Mouse (Mus musculus) left cerebral cortex, adult 2 months (tissue): ENCODE measurements around the gene Tmem132d. TPM values are rescaled to one million over a fixed set of nuclear protein-coding genes. Genes with fewer than 3 reads are reported as not detected.

Experiments
- DNase-seq, 2 experiments: peaks; one replicate each; pipeline ENCODE4 v3.0.0; 2021 to 2022; ENCODE audit warnings: low spot score in 2 of 2, mixed read lengths in 1 of 2; ENCODE audit errors: extremely low spot score in 1 of 2
- H3K27ac ChIP-seq: fragments of 200-600 bp; 2 replicates; pipeline ENCODE4 v1.8.1; 2022
- H3K4me3 ChIP-seq: fragments of 200-600 bp; 2 replicates; pipeline ENCODE4 v1.8.1; 2022
- CTCF ChIP-seq: fragments of 200-600 bp; IDR thresholded peaks from 2 replicates; pipeline ENCODE4 v1.8.1; 2022; ENCODE audit warnings: antibody characterized with exemption, mild to moderate bottlenecking, moderate library complexity
- intact Hi-C: fragments of 180-260 bp; cut with DNase I; formaldehyde crosslinking; loops from one replicate; pipeline ENCODE4 v1.15.1; 2025
- total RNA-seq, 2 experiments: library from RNA; stranded (reverse); gene quantifications; 2 replicates each; pipeline ENCODE4 v1.2.3; 2021

The Tmem132d gene
- total RNA-seq, 2 experiments from 2014 or later: 57.7 to 59.9 TPM

DNA sequence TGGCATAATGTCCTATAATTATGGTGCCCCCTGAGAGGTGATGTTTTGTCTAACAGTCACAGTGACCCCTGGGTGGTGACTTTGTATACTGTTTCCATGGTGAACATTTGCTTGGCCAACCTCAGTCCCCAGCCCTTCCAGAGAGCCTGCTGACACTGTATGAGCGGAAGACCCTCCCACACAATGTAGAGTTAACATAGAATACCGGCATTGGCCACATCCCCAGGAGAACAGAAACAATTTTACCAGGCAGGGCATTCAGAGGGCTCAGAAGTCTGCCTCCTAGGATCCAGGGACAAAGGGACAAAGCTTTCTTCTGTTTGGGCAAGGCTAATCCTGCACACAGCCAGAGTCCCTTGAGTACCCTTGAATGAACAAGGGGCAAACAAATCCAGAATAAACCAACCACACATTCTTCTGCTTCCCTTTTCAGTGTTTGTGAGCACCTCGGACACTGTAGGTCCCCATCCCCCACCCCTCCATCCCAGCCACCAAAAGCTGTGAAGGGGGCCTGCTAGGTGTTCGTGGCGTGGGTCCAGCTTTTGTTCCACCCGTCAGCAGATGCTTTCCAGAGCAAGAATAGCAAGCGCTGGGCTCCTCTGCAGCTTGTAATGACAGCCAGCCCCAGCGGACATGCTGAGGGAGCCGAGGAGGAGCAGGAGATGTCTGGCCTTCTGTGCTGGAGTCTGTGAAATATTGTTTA lies 228.8 kb downstream of the Tmem132d start:
- no peak overlapping the region for H3K4me3 ChIP-seq
- H3K27ac ChIP-seq: peak overlapping the region; percentile 58
- no peak for TF ChIP-seq CTCF
- peak in 1 of 2 experiments; percentile 35 for DNase-seq
- intact Hi-C loops: no loop called here

DNA sequence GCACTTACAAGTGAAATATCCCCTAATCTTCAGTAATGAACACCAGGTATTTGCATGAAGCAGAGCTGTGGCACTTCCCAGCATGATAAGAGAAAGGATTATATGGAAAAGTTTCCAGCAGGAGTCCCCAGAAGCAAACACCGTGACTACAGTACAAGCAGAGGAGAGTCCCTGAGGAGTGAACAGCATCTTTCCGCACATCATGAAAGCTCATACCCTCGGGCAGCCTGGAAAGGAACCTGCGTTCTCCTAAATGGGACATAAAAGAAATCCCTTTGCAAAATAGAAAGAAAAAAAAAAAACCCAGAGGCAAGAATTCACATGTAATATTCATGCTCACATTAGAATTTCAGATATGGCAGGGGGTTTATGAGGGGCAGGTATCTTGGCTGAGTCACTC lies 238.8 kb downstream of the Tmem132d start:
- Histone ChIP-seq H3K27ac (no peak overlapping the region), H3K4me3 (no peak overlapping the region)
- intact Hi-C loops: no loop called here
- no peak for TF ChIP-seq CTCF
- DNase-seq: no peak

DNA sequence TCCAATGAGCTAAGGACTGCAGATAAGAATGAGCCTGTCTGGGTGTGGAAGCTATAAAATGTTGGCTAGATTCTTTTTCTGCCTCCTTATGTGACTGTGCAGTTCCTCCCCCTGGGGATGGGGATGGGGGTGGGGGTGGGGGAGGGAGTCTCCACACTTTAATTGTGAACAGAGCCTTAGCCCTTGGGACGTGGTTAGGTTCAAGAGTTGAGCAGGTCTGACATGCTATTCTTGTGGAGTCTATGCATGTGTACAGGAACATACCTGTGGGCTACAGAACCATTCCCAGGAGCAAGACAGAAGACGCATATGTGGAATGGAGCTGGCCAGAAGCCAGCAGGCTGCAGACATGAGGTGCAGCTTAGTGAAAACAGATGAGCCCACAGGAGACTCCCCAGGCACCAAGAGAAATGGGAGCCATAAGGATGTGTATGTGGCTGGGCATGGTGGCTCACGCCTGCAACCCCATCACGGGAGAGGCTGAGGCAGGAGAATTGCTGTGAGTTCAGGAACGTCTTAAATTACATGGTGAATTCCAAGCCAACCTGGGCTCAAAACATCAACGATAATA lies 240.3 kb downstream of the Tmem132d start:
- no peak for TF ChIP-seq CTCF
- intact Hi-C loops: no loop called here
- DNase-seq: no peak
- H3K27ac ChIP-seq: no peak overlapping the region
- H3K4me3 ChIP-seq: no peak overlapping the region

DNA sequence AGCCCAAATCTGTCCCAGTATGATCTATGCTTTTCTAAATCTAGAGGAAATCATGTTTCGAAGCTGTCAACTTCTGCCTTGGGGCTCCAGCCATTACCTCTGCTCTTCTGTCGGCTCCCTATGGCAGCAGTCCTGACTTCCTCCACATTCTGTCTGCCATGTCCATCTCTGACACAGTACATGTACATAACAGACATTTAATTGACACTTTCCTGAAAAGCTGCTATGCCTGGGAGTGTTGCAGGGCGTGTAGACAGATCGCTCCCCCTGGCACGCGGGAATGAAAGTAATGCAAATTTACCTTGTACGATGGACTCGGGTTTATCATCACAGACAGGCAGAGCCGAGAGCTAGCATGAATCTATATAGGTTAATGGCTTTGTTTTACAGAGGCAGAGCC lies 241.2 kb downstream of the Tmem132d start:
- Histone ChIP-seq H3K4me3 (no peak overlapping the region), H3K27ac (no peak overlapping the region)
- no peak for DNase-seq
- intact Hi-C loops: no loop called here
- no peak for TF ChIP-seq CTCF

DNA sequence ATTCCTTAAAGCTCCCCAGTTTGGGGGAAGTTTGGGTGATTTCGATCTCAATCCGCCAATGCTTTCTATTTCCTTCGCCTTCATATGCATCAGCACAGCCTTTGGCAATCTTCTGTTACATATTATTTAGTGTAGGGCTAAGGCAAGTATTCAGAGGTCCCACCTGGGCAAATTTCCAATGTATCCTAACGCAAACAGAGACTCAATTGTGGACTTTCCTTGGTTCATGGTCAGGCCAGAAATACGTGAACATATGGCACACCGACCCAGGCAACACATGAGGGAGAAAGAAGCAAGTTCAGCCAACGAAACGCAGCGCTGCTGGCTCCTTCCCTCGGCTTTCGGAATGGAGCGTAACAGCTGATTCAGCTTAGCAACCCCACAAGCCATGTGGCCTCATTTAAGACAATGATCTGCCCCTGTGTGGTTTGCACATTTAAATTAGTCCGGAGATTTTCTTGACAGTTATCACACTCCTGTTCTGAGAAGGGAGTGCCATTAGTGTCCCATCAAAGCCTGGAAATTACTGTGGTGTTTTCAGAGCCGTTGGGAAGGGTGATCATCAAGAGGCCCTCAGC lies 242.5 kb downstream of the Tmem132d start:
- intact Hi-C loops: no loop called here
- no peak for TF ChIP-seq CTCF
- no peak for DNase-seq
- Histone ChIP-seq H3K4me3 (no peak overlapping the region), H3K27ac (no peak overlapping the region)

DNA sequence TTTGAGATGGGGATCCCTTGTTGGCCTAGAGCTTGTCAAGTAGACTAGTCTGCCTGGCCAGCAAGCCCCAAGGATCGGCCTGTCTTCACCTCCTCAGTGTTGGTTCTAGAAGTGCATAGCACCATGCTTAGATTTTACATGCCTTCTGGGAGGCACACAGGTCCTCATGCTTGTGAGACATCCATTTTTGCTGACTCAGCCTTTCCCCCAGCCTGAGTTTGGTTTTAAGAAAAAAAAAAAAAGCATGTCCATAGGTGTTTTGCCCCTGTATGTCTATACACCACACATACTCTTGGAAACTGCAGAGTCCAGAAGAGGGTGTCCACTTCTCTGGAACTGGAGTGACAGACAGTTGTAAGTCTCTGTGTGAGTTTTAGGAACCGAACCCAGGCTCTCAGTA lies 256.6 kb downstream of the Tmem132d start:
- Histone ChIP-seq H3K4me3 (no peak overlapping the region), H3K27ac (no peak overlapping the region)
- no peak for TF ChIP-seq CTCF
- no peak for DNase-seq
- intact Hi-C loops: no loop called here

DNA sequence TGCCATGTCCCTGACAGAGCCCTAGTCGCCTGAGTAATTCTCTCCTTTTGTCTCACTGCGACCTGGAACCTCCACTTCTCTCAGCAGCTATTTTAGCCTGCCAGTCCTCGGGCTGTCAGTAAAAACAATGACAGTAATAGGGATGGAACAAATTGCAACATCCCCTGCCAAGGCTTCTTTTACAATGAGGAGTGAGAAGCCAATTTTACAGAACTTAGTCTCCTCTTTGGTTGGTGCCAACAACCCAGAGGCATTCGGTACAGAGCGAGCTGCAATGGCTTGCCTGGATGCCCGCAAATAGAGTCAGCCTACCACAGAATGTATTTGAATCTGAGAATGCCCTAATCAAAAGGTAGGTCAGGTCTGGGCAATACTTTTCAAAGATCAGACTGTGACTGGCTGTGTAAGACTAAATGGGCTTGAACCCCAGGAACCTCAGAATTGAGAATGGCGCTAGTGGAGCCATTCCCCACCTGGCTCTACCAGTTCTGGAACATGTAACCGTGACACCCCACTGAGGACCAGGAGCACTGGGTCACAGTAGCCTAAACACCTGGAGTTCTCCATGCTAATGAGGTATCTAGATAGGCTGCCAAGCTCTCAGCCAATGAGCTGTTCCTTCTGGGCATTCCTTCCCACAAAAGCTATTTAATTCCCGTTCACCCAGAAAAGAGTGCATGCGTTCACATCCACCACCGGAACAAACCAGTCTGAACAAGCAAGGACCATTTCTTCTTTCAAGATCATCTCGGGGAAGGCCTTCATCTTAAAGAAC lies 273.8 kb downstream of the Tmem132d start:
- DNase-seq: no peak
- no peak overlapping the region for H3K4me3 ChIP-seq
- TF ChIP-seq CTCF: no peak
- no peak overlapping the region for H3K27ac ChIP-seq
- intact Hi-C loops: no loop called here

DNA sequence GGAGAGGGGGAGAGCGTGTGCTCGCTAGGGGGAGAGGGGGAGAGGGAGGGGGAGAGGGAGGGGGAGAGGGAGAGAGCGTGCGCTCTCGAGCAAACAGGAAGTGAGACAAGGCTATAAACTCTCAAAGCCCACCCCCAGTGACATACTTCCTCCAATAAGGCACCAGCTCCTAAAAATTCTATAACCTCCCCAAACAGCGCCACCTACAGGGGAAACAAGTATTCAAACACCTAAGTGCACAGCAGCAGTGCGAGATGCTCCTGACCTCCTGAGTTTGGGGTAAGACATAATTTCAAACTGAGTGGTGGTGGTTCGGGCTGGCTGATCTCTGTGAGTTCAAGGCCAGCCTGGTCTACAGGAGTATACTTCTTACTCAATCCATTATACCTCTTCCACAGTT lies 281.4 kb downstream of the Tmem132d start:
- no peak; the same call in none of the 2 replicates for TF ChIP-seq CTCF
- intact Hi-C loops: no loop called here
- DNase-seq: no peak

DNA sequence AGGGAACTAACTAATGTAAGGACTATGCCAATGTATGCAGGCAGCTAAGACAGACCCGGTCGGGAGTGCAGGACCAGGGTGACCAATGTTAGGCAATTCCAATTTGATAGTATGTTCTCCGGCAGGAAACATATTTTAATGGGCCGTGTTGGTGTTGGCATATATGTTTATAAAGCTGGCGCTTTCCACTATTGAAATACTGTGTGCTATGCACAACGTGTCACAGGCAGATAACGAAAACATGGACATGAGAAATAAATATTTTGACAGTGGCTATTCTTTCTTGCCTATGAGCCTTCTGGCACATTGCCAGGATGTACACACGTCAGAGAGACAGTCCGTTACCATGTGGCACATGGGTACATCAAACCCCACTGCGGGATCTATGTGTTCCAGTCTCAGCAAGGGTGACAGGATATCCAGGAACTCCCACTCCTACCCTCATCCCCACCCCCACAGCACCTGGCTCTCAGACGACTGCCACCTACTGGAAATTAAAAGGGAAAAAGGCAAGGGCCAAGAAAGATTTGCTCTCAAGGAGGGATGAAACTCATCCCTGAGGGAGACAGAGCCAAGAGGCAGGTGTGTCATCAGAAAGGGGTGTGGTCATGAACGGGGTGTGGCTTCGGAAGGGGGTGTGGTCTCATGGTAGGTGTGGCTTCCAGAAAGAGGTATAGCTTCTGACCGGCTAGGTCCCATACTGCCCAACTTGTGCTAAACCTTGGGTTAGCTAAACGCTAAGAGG lies 285.8 kb downstream of the Tmem132d start:
- DNase-seq: no peak
- H3K4me3 ChIP-seq: no peak overlapping the region
- H3K27ac ChIP-seq: no peak overlapping the region
- intact Hi-C loops: loop anchor here (5.0 kb wide), 2 partner anchors 120 to 285 kb away; partner anchors contain the start of gene Tmem132d
- no peak; the same call in 1 of the 2 replicates for TF ChIP-seq CTCF

More for the DNA sequence above, 281.4 kb downstream of the Tmem132d start:
- no peak overlapping the region for H3K4me3 ChIP-seq
- no peak overlapping the region for H3K27ac ChIP-seq

DNA sequence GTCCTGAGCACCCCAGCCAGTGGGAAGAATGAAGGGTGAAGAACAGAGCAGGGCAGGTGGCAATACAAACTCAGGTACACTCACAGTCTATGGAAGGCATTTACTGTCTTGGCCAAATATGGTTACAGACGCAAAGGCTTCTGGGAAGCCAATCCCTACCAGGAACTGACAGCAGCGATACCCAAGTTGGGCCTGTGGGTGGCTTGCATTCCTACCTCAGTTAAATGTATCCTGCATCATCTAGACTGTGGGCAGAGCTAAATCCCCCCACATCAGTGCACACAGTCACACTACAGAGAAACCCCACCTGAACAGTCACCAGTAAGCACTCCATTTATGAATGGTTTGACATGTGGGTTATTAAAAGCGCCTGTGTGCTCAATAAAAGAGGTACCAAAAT lies 288.1 kb downstream of the Tmem132d start:
- peak; percentile 2; the same call in 1 of the 2 replicates for TF ChIP-seq CTCF
- DNase-seq: peak in 1 of 2 experiments; percentile 20
- no peak overlapping the region for H3K4me3 ChIP-seq
- intact Hi-C loops: loop anchor here (5.0 kb wide), 2 partner anchors 123 to 288 kb away; partner anchors contain the start of gene Tmem132d
- H3K27ac ChIP-seq: peak overlapping the region; percentile 36; the same call in 1 of the 2 replicates

DNA sequence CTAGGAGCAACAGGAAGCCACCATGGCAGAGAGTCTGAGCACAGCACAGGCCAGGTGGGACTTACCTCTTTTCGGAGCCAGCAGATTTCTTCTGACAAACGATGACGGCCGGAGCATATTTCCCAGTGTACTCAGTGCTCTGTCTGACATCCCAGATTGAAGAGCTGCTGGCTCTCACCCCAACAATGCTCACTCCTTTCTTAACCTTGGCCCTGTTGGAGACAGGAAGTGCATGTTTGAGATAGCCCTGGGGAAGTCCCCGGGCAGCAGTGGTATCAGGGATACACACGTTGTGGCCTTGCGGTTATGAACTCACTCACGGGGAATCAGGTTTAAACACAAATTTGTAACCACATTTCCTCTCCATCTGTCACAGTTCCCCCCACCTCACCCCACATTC lies 296.1 kb downstream of the Tmem132d start:
- intact Hi-C loops: no loop called here
- no peak overlapping the region for H3K4me3 ChIP-seq
- H3K27ac ChIP-seq: no peak overlapping the region
- TF ChIP-seq CTCF: no peak
- DNase-seq: no peak
